Mouse (Mus musculus) telencephalon, adult 2 months (tissue): ENCODE measurements at regions not wholly inside any gene's neighbourhood (a gene's known extent, or its start where the extent isn't known, plus 50 kb on each side); places are given as distances from the start of the nearest gene placed in this dataset.
"Not testable (repeated sequence)": the region's sequence is repeated elsewhere in the genome, so short reads cannot be mapped to it uniquely, and the experiment has no call there.

ENCODE experiments used
- DNase-seq: peaks from one replicate; pipeline ENCODE4 v3.0.0-alpha.2; 2011; ENCODE audit warnings: low read depth, low spot score

DNA sequence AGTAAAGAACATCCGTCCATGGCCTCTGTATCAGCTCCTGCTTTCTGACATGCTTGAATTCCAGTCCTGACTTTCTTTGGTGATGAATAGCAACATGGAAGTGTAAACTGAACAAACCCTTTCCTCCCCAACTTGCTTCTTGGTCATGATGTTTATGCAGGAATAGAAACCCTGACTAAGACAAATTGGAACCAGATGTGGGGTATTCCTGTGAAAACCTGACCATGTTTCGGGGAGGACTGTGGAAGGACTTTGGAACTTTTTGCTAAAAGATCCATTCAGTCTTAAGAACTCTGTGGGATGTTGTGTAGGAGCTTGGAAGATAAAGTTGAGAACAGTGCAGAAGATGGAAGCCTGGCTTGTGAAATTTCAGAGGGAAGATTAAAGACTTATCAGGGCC lies 410.0 kb downstream of the Kif2b start:
- not testable (repeated sequence) for DNase-seq

DNA sequence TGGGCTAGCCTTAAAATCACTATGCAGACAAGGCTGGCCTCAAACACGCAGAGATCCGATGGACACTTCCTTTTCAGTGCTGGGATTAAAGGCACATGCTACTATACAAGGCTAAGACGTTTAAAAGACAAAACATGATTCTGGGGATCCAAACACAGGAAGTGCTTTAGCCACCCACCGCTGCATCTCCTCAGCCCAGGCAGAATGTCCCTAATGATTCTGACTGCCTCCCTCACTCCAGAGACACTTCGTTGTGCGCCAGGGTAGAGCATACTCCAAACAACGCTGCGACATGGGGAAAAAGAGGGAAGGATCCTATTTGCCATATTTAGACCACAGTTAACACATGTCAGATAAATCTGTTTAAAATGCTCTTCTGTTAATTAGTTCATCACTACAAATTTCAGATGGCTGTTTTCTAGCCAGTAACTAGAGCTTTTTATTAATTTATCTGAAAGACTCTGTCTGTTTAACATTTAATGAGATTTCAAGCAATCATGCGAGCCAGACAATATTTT lies 443.5 kb downstream of the Kif2b start:
- no peak for DNase-seq

DNA sequence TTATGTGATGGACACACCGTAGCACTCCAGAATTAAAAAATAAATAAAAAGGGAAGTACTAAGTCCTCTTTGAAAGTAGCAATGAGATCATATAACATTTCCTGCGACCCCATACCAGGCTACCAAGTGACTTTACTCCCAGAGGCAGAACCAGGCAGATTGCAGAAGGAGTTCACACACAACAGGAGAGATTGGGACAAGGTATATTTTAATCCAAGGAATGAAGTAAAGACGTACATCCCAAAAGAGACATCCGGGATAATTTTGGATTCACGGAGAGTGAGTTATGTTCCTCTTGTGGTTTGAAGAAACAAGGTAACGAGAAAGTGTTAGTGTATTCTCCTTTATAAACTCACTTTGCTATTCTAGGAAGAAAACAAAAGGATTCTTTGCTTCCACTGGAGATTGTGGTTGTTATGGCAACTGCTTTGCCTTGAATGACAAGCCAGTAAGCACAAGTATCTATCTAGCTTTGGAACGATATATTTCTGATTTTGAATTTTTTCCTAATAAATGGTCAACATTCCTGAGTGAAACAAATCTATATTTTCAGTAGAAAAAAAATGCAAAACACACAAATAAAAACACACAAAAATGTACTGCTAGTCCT lies 444.5 kb downstream of the Kif2b start:
- no peak for DNase-seq

DNA sequence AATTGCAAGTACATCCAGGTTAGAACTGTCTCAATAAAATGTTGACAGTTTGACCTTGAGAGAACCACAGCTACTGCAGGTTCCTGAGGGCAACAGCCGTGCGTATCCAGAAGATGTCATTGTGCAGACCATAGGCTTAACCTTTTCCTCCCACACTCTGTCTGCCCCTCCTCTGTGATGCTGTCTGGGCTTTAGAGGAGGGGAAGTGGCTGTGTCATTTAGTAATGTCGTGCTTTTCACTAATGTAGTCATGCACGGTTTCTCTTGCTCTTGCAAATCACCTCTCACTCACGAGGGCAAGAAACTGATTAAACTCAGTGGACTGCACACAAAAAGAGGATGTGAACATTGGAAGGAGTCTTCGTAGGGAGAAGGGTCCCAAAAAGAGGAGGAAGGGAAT lies 443.8 kb upstream of the Tom1l1 start:
- DNase-seq: no peak

DNA sequence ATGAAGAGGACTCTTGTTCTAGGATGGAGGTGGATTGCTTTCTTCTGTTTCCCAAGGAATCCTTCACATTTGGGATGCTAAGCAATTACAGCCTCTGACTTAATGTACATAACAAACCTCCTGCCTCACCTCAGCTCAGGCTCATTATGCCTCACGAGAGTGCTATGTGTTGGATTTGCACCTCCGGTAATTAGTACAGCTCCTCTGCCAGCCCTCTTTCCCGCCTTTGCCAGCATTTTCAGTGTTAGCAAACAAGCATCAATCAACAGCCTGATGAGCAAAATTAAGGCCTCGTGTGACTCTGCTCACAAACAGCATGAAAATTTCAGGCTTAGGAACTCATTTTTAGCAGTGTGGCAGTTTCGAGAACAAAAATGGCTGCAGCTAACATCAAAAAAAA lies 410.0 kb upstream of the Tom1l1 start:
- no peak for DNase-seq

DNA sequence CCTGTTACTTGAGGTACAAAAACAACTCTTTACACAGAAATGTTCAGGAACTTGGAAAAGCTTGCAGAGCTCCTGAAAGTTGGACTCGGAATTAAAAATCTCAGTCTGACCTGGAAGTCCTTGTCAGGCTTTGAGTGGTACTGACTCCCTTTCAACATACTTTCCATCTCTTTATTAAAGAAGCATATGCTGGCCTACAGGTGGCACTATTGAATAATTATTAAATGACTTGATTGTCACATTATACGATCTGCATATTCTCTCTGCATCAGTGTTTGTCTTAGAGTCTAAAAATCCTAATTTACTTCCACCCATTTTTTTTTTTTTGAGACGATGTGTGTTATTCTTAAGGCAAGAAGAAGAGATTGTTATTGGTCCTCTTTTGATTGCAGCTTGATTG lies 409.4 kb upstream of the Tom1l1 start:
- DNase-seq: no peak

DNA sequence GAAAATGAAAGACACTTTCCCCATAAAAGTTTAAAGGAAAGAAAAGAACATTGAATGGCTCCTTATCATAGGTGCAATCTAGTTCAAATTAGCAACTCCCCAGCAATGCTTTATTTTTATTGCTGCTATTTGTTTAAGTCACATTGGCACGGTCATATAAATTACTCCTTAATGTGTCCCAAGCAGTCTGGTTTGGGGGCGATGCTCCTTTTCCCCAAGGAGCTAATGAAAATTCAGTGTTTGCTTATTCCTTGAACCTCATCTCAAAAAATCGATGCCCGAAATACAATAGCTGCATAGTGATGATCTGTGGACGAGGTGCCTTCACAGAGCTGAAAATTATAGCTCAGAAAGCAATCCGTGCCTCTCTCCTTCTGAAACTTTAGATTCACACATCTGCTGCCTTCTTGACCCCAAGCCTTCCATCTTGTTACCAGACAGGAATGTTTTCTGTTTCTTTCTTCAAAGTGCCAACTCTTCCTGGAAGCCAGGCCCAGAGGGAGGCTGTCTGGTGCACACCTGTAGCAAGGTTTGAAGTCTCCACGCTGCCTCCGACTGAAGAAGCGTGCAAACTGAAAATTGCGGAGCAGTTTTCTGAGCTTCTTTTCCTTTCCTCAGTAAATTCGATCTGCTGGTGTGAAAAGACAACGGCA lies 408.0 kb upstream of the Tom1l1 start:
- no peak for DNase-seq

DNA sequence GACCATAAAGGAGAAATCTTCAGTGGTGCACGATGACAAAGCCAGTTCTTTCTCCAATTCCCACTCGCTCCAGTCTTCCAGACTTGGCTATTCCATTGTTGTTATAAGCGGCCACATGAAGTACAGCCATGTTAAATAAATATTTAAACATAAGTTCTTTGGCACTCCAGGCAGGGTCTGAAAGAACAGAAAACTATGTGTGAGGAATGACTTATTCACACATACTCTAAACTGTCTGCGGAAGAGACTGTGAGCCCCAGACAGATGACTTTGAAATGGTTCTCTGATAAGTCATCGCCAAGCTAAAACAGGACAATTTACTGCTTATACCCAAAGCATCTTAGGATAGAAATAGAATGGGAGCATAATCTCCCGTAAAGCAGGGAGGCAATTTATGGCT lies 377.2 kb upstream of the Tom1l1 start:
- DNase-seq: no peak

DNA sequence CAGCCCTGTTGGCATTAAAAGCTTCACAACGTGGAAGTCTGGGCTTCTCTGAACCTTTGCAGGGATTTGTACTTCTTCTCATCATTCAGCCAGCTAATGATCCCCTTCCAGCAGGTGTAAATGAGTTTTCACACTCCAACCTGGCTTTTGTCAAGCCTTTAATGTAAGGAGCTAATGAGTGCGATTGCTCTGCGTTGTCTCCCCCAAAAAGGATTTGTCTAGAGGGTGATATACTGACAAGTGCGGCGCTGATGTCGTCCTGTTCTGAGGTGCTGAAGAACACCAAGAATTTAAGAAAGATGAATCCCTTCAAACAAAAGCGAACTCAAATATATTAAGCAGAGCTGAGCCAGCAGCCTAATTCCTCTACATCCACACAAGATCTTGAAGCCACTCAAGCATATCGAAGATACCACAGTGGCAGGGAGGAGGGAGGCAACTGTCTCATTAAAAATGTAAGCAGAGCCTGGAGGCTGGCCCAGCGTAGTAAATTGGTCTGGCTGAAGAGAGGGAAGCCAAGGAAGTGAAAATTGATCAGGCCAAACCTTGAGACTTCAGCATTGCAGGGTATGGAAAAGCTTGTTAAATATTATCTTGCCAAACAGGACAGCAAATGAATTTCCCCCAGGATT lies 368.9 kb upstream of the Tom1l1 start:
- no peak for DNase-seq

DNA sequence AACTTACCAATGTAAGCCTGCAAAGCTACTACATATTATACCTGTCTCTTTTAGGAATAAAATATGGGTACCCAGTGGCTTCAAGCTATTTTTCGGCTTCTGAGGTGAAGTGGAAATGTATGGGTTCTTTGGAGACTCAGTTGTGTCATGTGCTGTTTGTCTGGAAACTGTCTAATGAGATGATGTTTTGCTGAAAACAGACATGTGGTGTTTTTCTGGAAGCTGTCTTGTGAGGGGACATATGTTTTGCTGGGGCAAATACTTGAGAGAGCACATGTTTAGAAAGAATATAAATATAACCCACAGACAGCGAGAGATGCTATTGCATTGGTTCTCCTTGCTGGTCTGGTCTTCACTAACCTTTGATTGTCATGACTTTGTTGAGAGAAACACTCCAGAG lies 365.2 kb upstream of the Tom1l1 start:
- DNase-seq: no peak

DNA sequence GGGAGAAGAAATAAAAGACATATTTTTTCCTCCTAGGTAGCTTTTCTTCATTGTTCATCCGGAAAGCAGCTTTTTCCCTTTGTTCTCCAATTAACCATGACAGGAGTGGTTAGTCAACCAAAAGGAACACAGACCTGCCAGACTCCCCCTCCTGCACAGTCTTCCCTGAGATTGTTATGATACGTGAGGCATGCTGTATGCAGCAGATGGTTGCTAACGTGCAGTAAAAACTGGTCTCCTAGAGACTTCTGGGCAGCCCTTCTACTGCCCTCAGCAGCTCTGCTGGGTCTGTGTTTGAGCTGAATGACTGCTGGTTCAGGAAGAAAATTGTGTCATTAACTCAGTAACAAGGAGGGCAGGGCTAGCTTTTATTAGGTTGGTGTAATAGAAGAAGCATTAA lies 363.5 kb upstream of the Tom1l1 start:
- DNase-seq: no peak

DNA sequence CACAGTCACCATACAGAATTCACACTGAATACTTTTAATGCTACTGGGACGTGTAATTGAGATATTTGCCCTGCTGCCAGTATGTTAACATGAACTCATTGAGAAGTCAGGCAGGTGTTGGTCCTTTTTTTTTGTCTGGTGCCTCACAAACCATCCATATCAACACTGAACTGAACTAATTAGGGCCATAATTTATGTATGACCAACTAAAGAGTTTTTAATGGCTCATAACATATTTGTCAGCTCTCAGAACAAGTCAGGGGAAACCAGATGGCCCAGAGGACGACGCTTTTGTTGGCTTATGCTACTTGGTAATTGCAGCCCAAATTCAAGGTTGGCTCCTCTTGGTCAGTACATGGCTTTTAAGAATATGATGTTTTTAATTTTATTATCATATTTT lies 353.3 kb upstream of the Tom1l1 start:
- no peak for DNase-seq
